Mouse (Mus musculus) embryonic stem cell, embryonic (primary cell): ENCODE data around the gene Oaf.

Experiments
- CTCF ChIA-PET, 4 experiments: fragments of 300-600 bp in 2 of 4; fragments of 350-600 bp in 2 of 4; sonication (Branson Sonifier 250); formaldehyde crosslinking; loops; one replicate each; lab custom pipeline; 2022; ENCODE audit warnings: inconsistent platforms in 2 of 4; lab: Charles Lee
- POLR2A ChIA-PET, 4 experiments: fragments of 300-600 bp in 2 of 4; fragments of 350-600 bp in 2 of 4; sonication (Branson Sonifier 250); formaldehyde crosslinking; loops; one replicate each; lab custom pipeline; 2022; ENCODE audit warnings: antibody characterized with exemption in 4 of 4, inconsistent platforms in 1 of 4; lab: Charles Lee

Oaf gene

GRCm38 (mm10) chr9:43210771-43211450, 28.8 kb downstream of the Oaf start:
- ChIA-PET POLR2A (interaction anchor here (0.6 to 4.1 kb wide), 58 partner anchors 10 to 351 kb away, joined by 3 to 39 read pairs (median 5); partner anchors contain the start of genes Tmem136 (in 2 of the 4) and Oaf (in 1 of the 4)), CTCF (interaction anchor here (0.5 to 4.6 kb wide), 82 partner anchors 11 to 1109 kb away, joined by 3 to 107 read pairs (median 4); partner anchors contain the start of genes Grik4 (in 2 of the 4), Tmem136 (in 2 of the 4), Arhgef12 (in 1 of the 4) and C2cd2l (in 1 of the 4))

GRCm38 (mm10) chr9:43210190-43210682, 29.5 kb downstream of the Oaf start, which contains the start of gene Pou2f3:
Gene Pou2f3 (minus strand): TSS chr9:43210369.
- ChIA-PET CTCF (interaction anchor here (0.5 to 4.6 kb wide), 94 partner anchors 10 to 821 kb away, joined by 3 to 107 read pairs (median 4); partner anchors contain the start of genes Grik4 (in 2 of the 4), Arhgef12 (in 1 of the 4) and Tmem136 (in 1 of the 4)), POLR2A (interaction anchor here (0.5 to 4.1 kb wide), 79 partner anchors 9 to 741 kb away, joined by 3 to 39 read pairs (median 4); partner anchors contain the start of genes Oaf (in 2 of the 4) and Tmem136 (in 2 of the 4))

GRCm38 (mm10) chr9:43206022-43206390, 33.7 kb downstream of the Oaf start:
- POLR2A ChIA-PET: interaction anchor here in 3 of 4 experiments (0.6 to 5.6 kb wide), 9 partner anchors 11 to 1114 kb away, joined by 3 to 22 read pairs (median 3); no protein-coding TSS in a partner anchor

GRCm38 (mm10) chr9:43205343-43206021, 34.2 kb downstream of the Oaf start:
- ChIA-PET POLR2A (interaction anchor here in 3 of 4 experiments (0.6 to 5.6 kb wide), 11 partner anchors 11 to 1114 kb away, joined by 3 to 22 read pairs (median 3); no protein-coding TSS in a partner anchor), CTCF (interaction anchor here in 3 of 4 experiments (0.5 to 2.2 kb wide), 19 partner anchors 15 to 733 kb away, joined by 3 to 10 read pairs (median 4); no protein-coding TSS in a partner anchor)

More at GRCm38 (mm10) chr9:43206022-43206390, 33.7 kb downstream of the Oaf start:
- CTCF ChIA-PET: interaction anchor here (0.5 to 2.2 kb wide), 18 partner anchors 9 to 734 kb away, joined by 3 to 10 read pairs (median 4); no protein-coding TSS in a partner anchor

- POLR2A ChIA-PET: interaction anchor here in 3 of 4 experiments (0.6 to 3.6 kb wide), 20 partner anchors 9 to 95 kb away, joined by 3 to 21 read pairs (median 5); partner anchors contain the start of gene Pou2f3 (in 3 of the 3)
- CTCF ChIA-PET: interaction anchor here (0.6 to 1.9 kb wide), 9 partner anchors 10 to 1030 kb away, joined by 3 to 7 read pairs (median 4); partner anchors contain the start of genes Grik4 (in 1 of the 4) and Pou2f3 (in 1 of the 4)
These were observed 39.5 kb downstream of the Oaf start for GRCm38 (mm10) chr9:43200212-43200611.

GRCm38 (mm10) chr9:43194001-43194400, 45.7 kb downstream of the Oaf start:
- POLR2A ChIA-PET: interaction anchor here (0.6 to 3.2 kb wide), 17 partner anchors 9 to 590 kb away, joined by 3 to 22 read pairs (median 3); partner anchors contain the start of gene Pou2f3 (in 3 of the 4)

GRCm38 (mm10) chr9:43191561-43191960, 48.1 kb downstream of the Oaf start:
- ChIA-PET CTCF (interaction anchor here in 3 of 4 experiments (0.5 to 2.5 kb wide), 9 partner anchors 13 to 673 kb away, joined by 3 to 12 read pairs (median 3); partner anchors contain the start of gene Pou2f3 (in 2 of the 3)), POLR2A (interaction anchor here in 3 of 4 experiments (0.6 to 2.9 kb wide), 20 partner anchors 8 to 86 kb away, joined by 3 to 25 read pairs (median 5); partner anchors contain the start of gene Pou2f3 (in 2 of the 3))

More at GRCm38 (mm10) chr9:43194001-43194400, 45.7 kb downstream of the Oaf start:
- CTCF ChIA-PET: interaction anchor here in 2 of 4 experiments (0.6 to 2.3 kb wide), 6 partner anchors 10 to 93 kb away, joined by 3 to 8 read pairs (median 4); partner anchors contain the start of gene Pou2f3 (in 2 of the 2)

- ChIA-PET POLR2A (interaction anchor here in 3 of 4 experiments (0.8 to 3.6 kb wide), 13 partner anchors 10 to 73 kb away, joined by 3 to 29 read pairs (median 8); partner anchors contain the start of genes Pou2f3 (in 2 of the 3) and Tmem136 (in 1 of the 3)), CTCF (interaction anchor here (0.5 to 2.4 kb wide), 13 partner anchors 10 to 456 kb away, joined by 3 to 7 read pairs (median 4); partner anchors contain the start of gene Pou2f3 (in 3 of the 4))
These were observed 50.7 kb downstream of the Oaf start for GRCm38 (mm10) chr9:43189021-43189356.

GRCm38 (mm10) chr9:43188309-43189020, 51.2 kb downstream of the Oaf start:
- ChIA-PET POLR2A (interaction anchor here in 3 of 4 experiments (0.7 to 3.6 kb wide), 14 partner anchors 9 to 72 kb away, joined by 3 to 29 read pairs (median 6); partner anchors contain the start of genes Pou2f3 (in 2 of the 3) and Tmem136 (in 1 of the 3)), CTCF (interaction anchor here (0.5 to 2.4 kb wide), 14 partner anchors 9 to 455 kb away, joined by 3 to 7 read pairs (median 4); partner anchors contain the start of gene Pou2f3 (in 3 of the 4))

GRCm38 (mm10) chr9:43179614-43180013, 60.1 kb downstream of the Oaf start:
- POLR2A ChIA-PET: interaction anchor here (0.6 to 3.3 kb wide), 12 partner anchors 9 to 107 kb away, joined by 3 to 10 read pairs (median 4); partner anchors contain the start of genes Pou2f3 (in 2 of the 4) and Tmem136 (in 1 of the 4)
- CTCF ChIA-PET: interaction anchor here (0.6 to 2.5 kb wide), 9 partner anchors 9 to 1821 kb away, joined by 3 to 12 read pairs (median 5); partner anchors contain the start of gene Pou2f3 (in 2 of the 4)

- CTCF ChIA-PET: interaction anchor here (0.5 to 2.5 kb wide), 24 partner anchors 9 to 861 kb away, joined by 3 to 24 read pairs (median 4); partner anchors contain the start of gene Pou2f3 (in 4 of the 4)
- POLR2A ChIA-PET: interaction anchor here in 2 of 4 experiments (0.5 to 3.3 kb wide), 8 partner anchors 11 to 489 kb away, joined by 4 to 9 read pairs (median 6); partner anchors contain the start of gene Pou2f3 (in 1 of the 2)
These were observed 61.5 kb downstream of the Oaf start for GRCm38 (mm10) chr9:43178172-43178571.
